Mouse (Mus musculus) myocyte (in vitro differentiated cells): Measurements from ENCODE around the gene Gm42417. TPM values are rescaled to one million over a fixed set of nuclear protein-coding genes. Genes with fewer than 3 reads are reported as not detected.
A peak's percentile ranks its signal among the peaks of the same experiment; 100 is the strongest.

Experiments used
- H3K27me3 ChIP-seq: one replicate; pipeline ENCODE4 v1.6.1; 2011; ENCODE audit not compliant: control insufficient read depth, insufficient read depth, insufficient read length
- H3K36me3 ChIP-seq: one replicate; pipeline ENCODE4 v1.6.1; 2011; ENCODE audit not compliant: control insufficient read depth, insufficient read depth
- H3K4me2 ChIP-seq: one replicate; pipeline ENCODE4 v1.6.1; 2011; ENCODE audit warnings: low read depth, control low read depth
- H3K4me3 ChIP-seq: one replicate; pipeline ENCODE4 v1.5.1; 2011; ENCODE audit warnings: mild to moderate bottlenecking, control low read depth, moderate library complexity
- H3K79me2 ChIP-seq: one replicate; pipeline ENCODE4 v1.6.1; 2011; ENCODE audit not compliant: control insufficient read depth, insufficient read depth
- H3ac ChIP-seq: one replicate; pipeline ENCODE4 v1.6.1; 2011; ENCODE audit not compliant: control insufficient read depth, insufficient read length
- CEBPB ChIP-seq: IDR thresholded peaks from 2 replicates; pipeline ENCODE4 v1.6.1; 2011; ENCODE audit warnings: mild to moderate bottlenecking, moderate library complexity; ENCODE audit not compliant: poor library complexity, insufficient read depth, severe bottlenecking
- E2F4 ChIP-seq: IDR thresholded peaks from one replicate; pipeline ENCODE4 v1.6.1; 2011; ENCODE audit warnings: mild to moderate bottlenecking, control low read depth, moderate library complexity; ENCODE audit not compliant: insufficient read depth
- MAX ChIP-seq: IDR thresholded peaks from one replicate; pipeline ENCODE4 v1.6.1; 2011; ENCODE audit warnings: low read depth, mild to moderate bottlenecking, control low read depth
- MYOD1 ChIP-seq, 3 experiments: IDR thresholded peaks; one replicate each; pipeline ENCODE4 v1.6.1; 2011; ENCODE audit warnings: control low read depth in 2 of 3, low read depth in 2 of 3, mild to moderate bottlenecking in 2 of 3, moderate library complexity in 1 of 3; ENCODE audit not compliant: insufficient read length in 2 of 3, control insufficient read depth in 1 of 3
- MYOG ChIP-seq, 3 experiments: IDR thresholded peaks; one replicate each; pipeline ENCODE4 v1.6.1; 2011; ENCODE audit warnings: control low read depth in 2 of 3, low read depth in 2 of 3, mild to moderate bottlenecking in 2 of 3; ENCODE audit not compliant: insufficient read length in 2 of 3, control insufficient read depth in 1 of 3, insufficient read depth in 1 of 3
- POLR2A ChIP-seq: IDR thresholded peaks from one replicate; pipeline ENCODE4 v1.6.1; 2011; ENCODE audit warnings: low read depth, mild to moderate bottlenecking, control low read depth, moderate library complexity; ENCODE audit not compliant: insufficient read length
- POLR2AphosphoS2 ChIP-seq: IDR thresholded peaks from one replicate; pipeline ENCODE4 v1.6.1; 2011; ENCODE audit warnings: low read depth, control low read depth; ENCODE audit not compliant: insufficient read length
- REST ChIP-seq: IDR thresholded peaks from one replicate; pipeline ENCODE4 v1.6.1; 2011; ENCODE audit warnings: mild to moderate bottlenecking, control low read depth, moderate library complexity; ENCODE audit not compliant: insufficient read depth, insufficient read length
- SRF ChIP-seq: IDR thresholded peaks from one replicate; pipeline ENCODE4 v1.6.1; 2011; ENCODE audit warnings: low read depth; ENCODE audit not compliant: control insufficient read depth, insufficient read length
- TCF12 ChIP-seq: IDR thresholded peaks from one replicate; pipeline ENCODE4 v1.6.1; 2011; ENCODE audit warnings: mild to moderate bottlenecking, control low read depth; ENCODE audit not compliant: poor library complexity, insufficient read depth, severe bottlenecking
- TCF3 ChIP-seq: IDR thresholded peaks from one replicate; pipeline ENCODE4 v1.6.1; 2011; ENCODE audit warnings: low read depth, control low read depth; ENCODE audit not compliant: insufficient read length
- USF1 ChIP-seq: IDR thresholded peaks from one replicate; pipeline ENCODE4 v1.6.1; 2011; ENCODE audit warnings: low read depth, mild to moderate bottlenecking, control low read depth, moderate library complexity
- polyA plus RNA-seq: library from polyadenylated mRNA; unstranded; fragments of >200 nt; fragmentation: generic; extraction: Trizol; gene quantifications from one replicate; pipeline ENCODE4 v1.2.1, GENCODE M21; 2012; ENCODE audit warnings: missing spikeins

Gene Gm42417
- polyA plus RNA-seq, 1 experiment: 0.13 TPM

DNA sequence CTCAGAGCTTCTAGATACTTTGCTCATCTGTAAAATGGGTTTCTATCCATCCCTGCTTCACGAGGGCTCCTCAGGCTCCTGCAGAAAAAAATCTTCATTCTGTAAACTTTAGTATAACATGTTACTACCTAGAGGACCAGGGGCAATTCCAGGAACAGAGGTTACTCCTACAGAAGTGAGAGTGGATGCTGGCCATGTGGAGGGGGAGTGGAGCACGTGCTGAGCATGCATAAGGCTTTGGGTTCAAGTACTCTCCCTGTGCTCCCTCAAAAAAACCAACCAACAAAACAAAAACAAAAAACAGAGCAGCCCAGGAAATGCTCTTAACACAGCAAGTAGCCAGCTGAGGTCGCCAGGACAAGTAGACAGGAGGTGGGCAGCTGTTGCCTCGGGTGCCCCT, 24.4 kb upstream of the Gm42417 start:
- Histone ChIP-seq H3K36me3 (no peaks in the 10 kb centered on the region), H3K4me3 (no peak overlapping the region), H3ac (no peak overlapping the region), H3K79me2 (no peaks in the 10 kb centered on the region), H3K27me3 (no peaks in the 10 kb centered on the region), H3K4me2 (peak overlapping the region; percentile 98)
- no peak for TF ChIP-seq SRF
- TF ChIP-seq MYOG (IDR thresholded peaks at IDR 0.05; ENCODE audit: control insufficient read depth in 1 of 3, insufficient read depth in 1 of 3, insufficient read length in 2 of 3, low read depth in 2 of 3): peak in 1 of 3 experiments; percentile 30

DNA sequence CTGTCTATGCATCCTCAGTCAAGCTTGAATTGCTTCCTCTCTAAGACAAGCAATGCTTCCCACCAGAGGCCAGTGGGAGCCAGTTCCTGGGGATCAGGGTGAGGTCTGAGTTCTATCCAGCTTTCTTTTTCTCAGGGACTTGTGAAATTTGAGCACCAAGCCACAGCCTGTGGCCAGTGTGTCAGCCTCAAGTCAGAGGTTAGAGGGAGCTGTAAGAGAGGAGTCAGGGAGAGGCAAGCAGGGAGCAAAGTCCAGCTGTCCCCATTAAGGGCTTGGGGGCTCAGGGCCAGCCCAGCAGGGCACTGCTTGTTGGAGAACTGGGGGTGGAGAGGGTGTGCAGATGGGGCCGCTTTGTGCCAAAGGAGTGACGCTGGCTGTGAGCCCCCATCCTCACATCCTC, 24.0 kb upstream of the Gm42417 start:
- H3K36me3 ChIP-seq: no peaks in the 10 kb centered on the region
- H3K27me3 ChIP-seq: no peaks in the 10 kb centered on the region
- no peak overlapping the region for H3ac ChIP-seq
- no peak overlapping the region for H3K4me3 ChIP-seq
- no peak for TF ChIP-seq REST
- TF ChIP-seq E2F4: no peak
- no peak for TF ChIP-seq POLR2AphosphoS2
- TF ChIP-seq TCF12: peak; percentile 42
- peak; percentile 0 for TF ChIP-seq TCF3
- TF ChIP-seq POLR2A: no peak
- TF ChIP-seq CEBPB: 0 out of 2 replicates have a peak, but pooled peaks have one; percentile 9
- TF ChIP-seq SRF: no peak
- no peak for TF ChIP-seq USF1
- TF ChIP-seq MYOD1 (IDR thresholded peaks at IDR 0.05; ENCODE audit: control insufficient read depth in 1 of 3, insufficient read length in 2 of 3, low read depth in 2 of 3): peak in 2 of 3 experiments; percentile 84 to 92
- TF ChIP-seq MYOG (IDR thresholded peaks at IDR 0.05; ENCODE audit: control insufficient read depth in 1 of 3, insufficient read depth in 1 of 3, insufficient read length in 2 of 3, low read depth in 2 of 3): peak; percentile 64 to 93 (median 67)
- TF ChIP-seq MAX: no peak
- no peaks in the 10 kb centered on the region for H3K79me2 ChIP-seq
- peak overlapping the region; percentile 98 for H3K4me2 ChIP-seq

DNA sequence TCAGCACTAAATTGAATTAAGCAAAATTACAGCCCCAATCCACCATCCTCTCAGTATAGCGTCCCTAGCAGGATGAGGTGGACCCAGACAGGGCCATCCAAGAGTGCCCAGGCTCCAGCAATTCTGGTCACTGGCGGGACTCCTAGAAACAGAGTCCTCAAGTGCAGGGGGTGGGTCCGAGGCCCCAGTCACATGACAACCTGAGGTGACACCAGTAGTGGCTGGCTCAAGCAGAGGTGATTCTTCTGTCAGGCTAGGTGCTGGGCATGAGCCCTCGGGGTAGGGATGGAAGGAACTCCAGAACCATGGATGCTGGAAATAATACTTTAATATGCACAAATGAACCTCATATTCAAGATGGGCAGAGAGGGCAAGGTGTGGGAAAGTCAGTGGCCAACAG, 23.2 kb upstream of the Gm42417 start:
- no peaks in the 10 kb centered on the region for H3K27me3 ChIP-seq
- H3K4me2 ChIP-seq: peak overlapping the region; percentile 98
- H3ac ChIP-seq: no peak overlapping the region
- no peak for TF ChIP-seq MYOG (IDR thresholded peaks at IDR 0.05; ENCODE audit: control insufficient read depth in 1 of 3, insufficient read depth in 1 of 3, insufficient read length in 2 of 3, low read depth in 2 of 3)
- no peak for TF ChIP-seq SRF
- peak; percentile 7 for TF ChIP-seq USF1
- H3K4me3 ChIP-seq: no peak overlapping the region
- H3K36me3 ChIP-seq: no peaks in the 10 kb centered on the region
- peaks cover under 1% of the 10 kb centered on the region for H3K79me2 ChIP-seq

DNA sequence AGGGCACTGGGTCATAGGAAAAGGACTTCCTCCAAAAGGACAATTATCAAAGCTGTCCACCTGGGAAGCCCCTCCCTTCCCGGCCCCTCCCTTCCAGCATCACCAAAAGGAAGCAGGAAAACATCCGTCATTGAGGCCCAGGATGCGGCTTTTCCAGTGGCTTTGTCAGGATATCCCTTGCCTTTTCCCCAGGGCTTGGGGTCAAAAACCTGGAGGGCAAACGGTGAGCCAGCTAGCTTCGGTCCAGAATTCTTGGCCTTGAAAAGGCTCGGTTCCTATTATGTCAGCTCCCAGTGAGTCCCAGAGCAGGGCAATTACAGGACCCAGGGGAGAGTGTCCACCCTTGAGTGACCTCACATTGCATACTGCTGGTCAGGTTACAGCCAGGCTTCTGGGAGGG, 21.7 kb upstream of the Gm42417 start:
- Histone ChIP-seq H3K27me3 (no peaks in the 10 kb centered on the region), H3K36me3 (no peaks in the 10 kb centered on the region), H3K79me2 (peaks cover 15% of the 10 kb centered on the region), H3K4me3 (no peak overlapping the region), H3ac (no peak overlapping the region), H3K4me2 (peak overlapping the region; percentile 98)
- TF ChIP-seq MYOD1 (IDR thresholded peaks at IDR 0.05; ENCODE audit: control insufficient read depth in 1 of 3, insufficient read length in 2 of 3, low read depth in 2 of 3) (peak in 1 of 3 experiments; percentile 15), E2F4 (no peak)

DNA sequence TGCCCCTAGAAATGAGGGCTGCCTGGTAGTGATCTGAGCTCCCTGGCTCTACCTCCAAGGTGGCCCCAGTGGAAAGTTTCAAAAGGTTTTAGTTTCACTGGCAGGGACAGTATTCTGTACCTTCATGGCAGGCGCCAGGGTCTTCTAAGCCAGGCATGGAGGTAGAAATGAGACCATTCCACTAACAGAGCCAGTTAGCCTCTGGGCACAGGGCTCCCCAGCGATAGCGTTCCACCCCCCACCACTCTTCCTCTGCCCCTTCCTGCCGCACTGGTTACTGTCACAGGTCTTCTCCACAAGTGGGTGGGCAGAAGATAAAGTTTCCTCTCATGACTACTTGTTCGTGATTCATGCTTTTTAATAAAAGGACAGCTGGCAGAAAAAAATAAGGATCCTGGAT, 20.7 kb upstream of the Gm42417 start:
- Histone ChIP-seq H3K4me3 (peak overlapping the region; percentile 99), H3ac (no peak overlapping the region), H3K79me2 (peaks cover 25% of the 10 kb centered on the region), H3K36me3 (peaks cover 4% of the 10 kb centered on the region), H3K4me2 (peak overlapping the region; percentile 98), H3K27me3 (no peaks in the 10 kb centered on the region)
- TF ChIP-seq MAX (no peak), POLR2AphosphoS2 (peak; percentile 63), POLR2A (peak; percentile 63), MYOD1 (IDR thresholded peaks at IDR 0.05; ENCODE audit: control insufficient read depth in 1 of 3, insufficient read length in 2 of 3, low read depth in 2 of 3) (peak in 1 of 3 experiments; percentile 50), REST (no peak), SRF (no peak), E2F4 (no peak), USF1 (no peak), TCF3 (no peak), CEBPB (no peak), TCF12 (no peak), MYOG (IDR thresholded peaks at IDR 0.05; ENCODE audit: control insufficient read depth in 1 of 3, insufficient read depth in 1 of 3, insufficient read length in 2 of 3, low read depth in 2 of 3) (peak in 1 of 3 experiments; percentile 2)

DNA sequence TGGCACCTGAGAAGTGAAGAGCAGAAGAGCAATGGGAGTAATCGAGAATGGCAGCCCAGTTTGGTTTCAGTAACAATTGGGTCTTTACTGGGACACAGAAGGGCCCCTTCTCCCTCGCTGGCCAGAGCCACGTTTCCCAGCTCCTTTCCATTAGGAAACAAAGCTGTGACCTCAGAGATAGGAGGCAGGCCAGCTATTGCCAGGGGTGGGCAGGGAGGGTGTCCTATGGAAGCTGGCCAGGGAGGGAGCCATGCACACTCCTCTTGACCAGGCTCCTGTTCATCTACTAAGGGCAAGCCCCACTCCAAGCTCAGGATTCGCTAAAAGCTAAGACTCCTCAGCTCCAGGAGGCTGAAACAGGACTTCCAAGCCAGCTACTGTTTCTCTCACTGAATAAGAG, 20.0 kb upstream of the Gm42417 start:
- Histone ChIP-seq H3K27me3 (no peaks in the 10 kb centered on the region), H3K4me3 (peak overlapping the region; percentile 99), H3ac (no peak overlapping the region), H3K36me3 (peaks cover 6% of the 10 kb centered on the region), H3K4me2 (peak overlapping the region; percentile 98), H3K79me2 (peaks cover 32% of the 10 kb centered on the region)
- TF ChIP-seq TCF12 (no peak), USF1 (no peak), MAX (no peak), MYOD1 (IDR thresholded peaks at IDR 0.05; ENCODE audit: control insufficient read depth in 1 of 3, insufficient read length in 2 of 3, low read depth in 2 of 3) (no peak), MYOG (IDR thresholded peaks at IDR 0.05; ENCODE audit: control insufficient read depth in 1 of 3, insufficient read depth in 1 of 3, insufficient read length in 2 of 3, low read depth in 2 of 3) (no peak), TCF3 (no peak), POLR2AphosphoS2 (no peak), REST (no peak), CEBPB (no peak), SRF (no peak), E2F4 (no peak), POLR2A (no peak)
